Mouse (Mus musculus) stomach, postnatal 0 days (tissue): ENCODE results near the gene Myo5a. TPM values are rescaled to one million over a fixed set of nuclear protein-coding genes. Genes with fewer than 3 reads are reported as not detected.

Source experiments
- ATAC-seq: fragments of 200-750 bp; cut with Nextera tagmentation; 2 replicates; pipeline ENCODE4 v1.8.0; 2017; ENCODE audit not compliant: low FRiP score, low TSS enrichment
- DNase-seq: peaks from one replicate; pipeline ENCODE4 v3.0.0-alpha.2; 2016; ENCODE audit warnings: low spot score
- H3K27ac ChIP-seq: fragments of 300-500 bp; sonication (generic); replicated peaks from 2 replicates; pipeline ENCODE4 v1.5.1; 2014; ENCODE audit warnings: mild to moderate bottlenecking, control low read depth
- H3K27me3 ChIP-seq: fragments of 300-500 bp; sonication (generic); 2 replicates; pipeline ENCODE4 v1.6.1; 2014; ENCODE audit warnings: low read length; ENCODE audit not compliant: control insufficient read depth, insufficient read depth
- H3K36me3 ChIP-seq: fragments of 300-500 bp; sonication (generic); 2 replicates; pipeline ENCODE4 v1.6.1; 2014; ENCODE audit warnings: low read length, mixed read lengths; ENCODE audit not compliant: control insufficient read depth, insufficient read depth
- H3K4me1 ChIP-seq: fragments of 300-500 bp; sonication (generic); replicated peaks from 2 replicates; pipeline ENCODE4 v1.6.1; 2014; ENCODE audit warnings: antibody characterized with exemption; ENCODE audit not compliant: control insufficient read depth, insufficient read depth
- H3K4me2 ChIP-seq: fragments of 300-500 bp; sonication (generic); replicated peaks from 2 replicates; pipeline ENCODE4 v1.6.1; 2014; ENCODE audit warnings: low read depth, mild to moderate bottlenecking, control low read depth, moderate library complexity
- H3K4me3 ChIP-seq: fragments of 300-500 bp; sonication (generic); 2 replicates; pipeline ENCODE4 v1.5.1; 2014; ENCODE audit warnings: low read depth, low read length, control low read depth
- H3K9ac ChIP-seq: fragments of 300-500 bp; sonication (generic); 2 replicates; pipeline ENCODE4 v1.6.1; 2014; ENCODE audit warnings: mild to moderate bottlenecking, low read length, control low read depth, mixed read lengths
- H3K9me3 ChIP-seq: fragments of 300-500 bp; sonication (generic); 2 replicates; pipeline ENCODE4 v1.6.1; 2016; ENCODE audit warnings: low read length; ENCODE audit not compliant: control insufficient read depth
- CTCF ChIP-seq: IDR thresholded peaks from 2 replicates; pipeline ENCODE4 v1.5.1; 2016; ENCODE audit warnings: antibody characterized with exemption, low read depth, mild to moderate bottlenecking, moderate library complexity
- EP300 ChIP-seq: optimal IDR thresholded peaks from 2 replicates; pipeline ENCODE3; 2016; ENCODE audit warnings: antibody characterized with exemption
- WGBS: fragments of 180-500 bp; shearing (Covaris S2); extraction: QIAGEN DNeasy Blood & Tissue Kit; methylation state at CpG from one replicate; pipeline ENCODE4 v1.1.7; 2014; 5-methylcytosine and 5-hydroxymethylcytosine counted together
- polyA plus RNA-seq: library from polyadenylated mRNA; unstranded; fragments of >200 nt; fragmentation: Nextera tagmentation; extraction: Ambion mirVana; gene quantifications from 2 replicates; pipeline ENCODE4 v1.2.1, GENCODE M21; 2015

The Myo5a gene
- polyA plus RNA-seq, 1 experiment from 2014 or later, result 4.9 TPM

GRCm38 (mm10) chr9:75243052-75243451 lies 172.2 kb downstream of the Myo5a start:
- TF ChIP-seq EP300 (no peak), CTCF (no peak)
- DNase-seq (no peak), ATAC-seq (no peak)
- H3K4me2 ChIP-seq, result no peak overlapping the region
- H3K9ac ChIP-seq, result no peak overlapping the region
- 71% methylated on average over 6 of the region's 6 CpGs for WGBS
- 0 out of 2 replicates have a peak, but pooled peaks cover 2% of the 10 kb centered on the region for H3K36me3 ChIP-seq
- no peaks in the 10 kb centered on the region for H3K4me1 ChIP-seq
- H3K4me3 ChIP-seq, result no peak overlapping the region
- no peak overlapping the region for H3K27ac ChIP-seq
- H3K9me3 ChIP-seq, result no peaks in the 10 kb centered on the region
- H3K27me3 ChIP-seq, result no peaks in the 10 kb centered on the region

- no peak for TF ChIP-seq EP300
- TF ChIP-seq CTCF, result no peak
- H3K27me3 ChIP-seq, result no peaks in the 10 kb centered on the region
- H3K4me1 ChIP-seq, result no peaks in the 10 kb centered on the region
- H3K27ac ChIP-seq, result no peak overlapping the region
- DNase-seq, result peak; percentile 62
- H3K36me3 ChIP-seq, result 0 out of 2 replicates have a peak, but pooled peaks cover 2% of the 10 kb centered on the region
- H3K4me2 ChIP-seq, result no peak overlapping the region
- no peaks in the 10 kb centered on the region for H3K9me3 ChIP-seq
- H3K4me3 ChIP-seq, result no peak overlapping the region
- 16% methylated on average over 5 of the region's 5 CpGs for WGBS
- H3K9ac ChIP-seq, result no peak overlapping the region
- ATAC-seq, result peak; percentile 48
These were observed 173.1 kb downstream of the Myo5a start for GRCm38 (mm10) chr9:75243730-75244406.

GRCm38 (mm10) chr9:75244527-75244926 lies 173.7 kb downstream of the Myo5a start:
- H3K27ac ChIP-seq, result no peak overlapping the region
- H3K36me3 ChIP-seq, result 0 out of 2 replicates have a peak, but pooled peaks cover 2% of the 10 kb centered on the region
- no peaks in the 10 kb centered on the region for H3K4me1 ChIP-seq
- H3K9me3 ChIP-seq, result no peaks in the 10 kb centered on the region
- TF ChIP-seq CTCF (peak; percentile 55), EP300 (no peak)
- 61% methylated on average over 4 of the region's 4 CpGs for WGBS
- H3K9ac ChIP-seq, result no peak overlapping the region
- DNase-seq, result no peak
- no peak overlapping the region for H3K4me2 ChIP-seq
- ATAC-seq, result no peak
- H3K4me3 ChIP-seq, result no peak overlapping the region
- no peaks in the 10 kb centered on the region for H3K27me3 ChIP-seq

- H3K4me2 ChIP-seq, result no peak overlapping the region
- no peak overlapping the region for H3K4me3 ChIP-seq
- H3K4me1 ChIP-seq, result no peaks in the 10 kb centered on the region
- no peaks in the 10 kb centered on the region for H3K9me3 ChIP-seq
- no peak overlapping the region for H3K27ac ChIP-seq
- no peaks in the 10 kb centered on the region for H3K27me3 ChIP-seq
- 0 out of 2 replicates have a peak, but pooled peaks cover 2% of the 10 kb centered on the region for H3K36me3 ChIP-seq
- TF ChIP-seq CTCF (no peak), EP300 (no peak)
- 90% methylated on average over 13 of the region's 13 CpGs for WGBS
- no peak for ATAC-seq
- no peak for DNase-seq
- H3K9ac ChIP-seq, result no peak overlapping the region
These were observed 175.5 kb downstream of the Myo5a start for GRCm38 (mm10) chr9:75246080-75246930.

- Histone ChIP-seq H3K27ac (no peak overlapping the region), H3K4me3 (no peak overlapping the region), H3K9ac (no peak overlapping the region), H3K4me1 (no peaks in the 10 kb centered on the region), H3K4me2 (no peak overlapping the region), H3K9me3 (no peaks in the 10 kb centered on the region), H3K36me3 (0 out of 2 replicates have a peak, but pooled peaks cover 2% of the 10 kb centered on the region), H3K27me3 (no peaks in the 10 kb centered on the region)
- no peak for ATAC-seq
- TF ChIP-seq CTCF (no peak), EP300 (no peak)
- 88% methylated on average over 6 of the region's 6 CpGs for WGBS
- DNase-seq, result no peak
These were observed 177.1 kb downstream of the Myo5a start for GRCm38 (mm10) chr9:75247870-75248269.

GRCm38 (mm10) chr9:75248359-75248758 lies 177.5 kb downstream of the Myo5a start:
- 83% methylated on average over 1 of the region's 1 CpGs for WGBS

More at GRCm38 (mm10) chr9:75248359-75248758, 177.5 kb downstream of the Myo5a start:
- H3K4me3 ChIP-seq, result no peak overlapping the region
- no peak overlapping the region for H3K4me2 ChIP-seq
- no peaks in the 10 kb centered on the region for H3K9me3 ChIP-seq
- 0 out of 2 replicates have a peak, but pooled peaks cover 2% of the 10 kb centered on the region for H3K36me3 ChIP-seq
- no peak overlapping the region for H3K27ac ChIP-seq
- DNase-seq (no peak), ATAC-seq (0 out of 2 replicates have a peak, but pooled peaks have one; percentile 7)
- H3K27me3 ChIP-seq, result no peaks in the 10 kb centered on the region
- TF ChIP-seq CTCF, result no peak
- no peak for TF ChIP-seq EP300
- no peaks in the 10 kb centered on the region for H3K4me1 ChIP-seq
- no peak overlapping the region for H3K9ac ChIP-seq
